Mouse (Mus musculus): ENCODE data around the gene Calhm4. TPM values are rescaled to one million over a fixed set of nuclear protein-coding genes. Genes with fewer than 3 reads are reported as not detected.

The Calhm4 gene
- polyA plus RNA-seq (2012; rRNA removed), result not detected in 2 replicates

DNA sequence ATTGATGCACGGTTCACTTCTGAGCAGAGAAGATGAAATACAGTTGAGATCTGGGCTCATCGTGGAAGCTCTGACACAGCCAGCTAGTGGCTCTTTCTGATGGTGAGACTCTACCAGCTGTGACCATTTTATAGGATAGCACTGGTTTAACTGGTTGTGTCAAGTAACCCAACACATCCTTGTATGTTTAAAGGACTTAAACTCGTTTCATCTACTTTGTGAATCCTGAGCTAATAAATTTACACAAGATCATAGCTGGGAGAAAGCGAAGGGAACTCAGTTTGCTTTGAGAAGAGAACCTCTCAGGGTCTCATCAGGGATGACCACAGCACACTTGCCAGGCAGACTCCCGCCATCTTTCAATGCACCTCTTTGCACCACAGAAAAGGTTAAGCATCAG lies at the start of gene Calhm4:
Gene Calhm4, minus strand, starts transcription at position 101 of the 400 bp plus-strand sequence.
- Histone ChIP-seq H3K4me1 (ENCODE audit: control insufficient read depth, insufficient read depth, low read length) (no peaks in the 10 kb centered on the region), H3K4me3 (ENCODE audit: control insufficient read depth, low read depth, low read length) (no peak within 1 kb of the TSS), H3K36me3 (ENCODE audit: control insufficient read depth, insufficient read depth, low read length) (no peaks in the 10 kb centered on the region), H3K27me3 (ENCODE audit: control insufficient read depth, insufficient read depth, low read length) (no peaks in the 10 kb centered on the region), H3K27ac (ENCODE audit: control insufficient read depth, insufficient read depth, low read depth, low read length) (no peak within 1 kb of the TSS)
- no peak for TF ChIP-seq POLR2A (IDR thresholded peaks at IDR 0.05; ENCODE audit: control insufficient read depth, low read depth, low read length)
- TF ChIP-seq CTCF (IDR thresholded peaks at IDR 0.05; ENCODE audit: control insufficient read depth, insufficient read depth, insufficient replicate concordance, low read depth, low read length), result no peak

DNA sequence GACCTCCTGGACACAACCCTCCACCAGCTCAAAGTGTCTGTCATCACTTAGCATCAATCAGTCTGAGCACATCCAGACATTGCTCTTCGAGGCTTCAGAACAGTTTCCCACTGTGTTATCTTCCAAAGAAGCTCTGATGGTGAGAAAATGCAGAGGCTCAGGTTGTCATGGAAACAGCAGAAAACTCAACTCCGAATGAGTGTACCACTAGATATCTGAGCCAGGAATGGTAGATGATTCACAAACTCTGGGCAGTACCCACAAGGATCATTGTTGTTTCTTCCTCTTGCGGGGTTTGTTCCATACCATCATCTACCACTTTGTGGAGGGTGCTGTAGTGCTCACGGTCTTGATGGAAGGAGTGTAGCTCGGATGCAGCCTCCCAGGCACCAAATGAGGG lies 47.8 kb upstream of the Calhm4 start:
- no peaks in the 10 kb centered on the region for H3K27me3 ChIP-seq (ENCODE audit: control insufficient read depth, insufficient read depth, low read length)
- H3K36me3 ChIP-seq (ENCODE audit: control insufficient read depth, insufficient read depth, low read length), result no peaks in the 10 kb centered on the region
- no peak overlapping the region for H3K4me3 ChIP-seq (ENCODE audit: control insufficient read depth, low read depth, low read length)
- no peak overlapping the region for H3K27ac ChIP-seq (ENCODE audit: control insufficient read depth, insufficient read depth, low read depth, low read length)
- no peak for TF ChIP-seq POLR2A (IDR thresholded peaks at IDR 0.05; ENCODE audit: control insufficient read depth, low read depth, low read length)
- H3K4me1 ChIP-seq (ENCODE audit: control insufficient read depth, insufficient read depth, low read length), result peaks cover 3% of the 10 kb centered on the region; the same call in 1 of the 2 replicates

GRCm38 (mm10) chr10:34090481-34090880 lies 46.4 kb upstream of the Calhm4 start:
- Histone ChIP-seq H3K4me1 (ENCODE audit: control insufficient read depth, insufficient read depth, low read length) (no peaks in the 10 kb centered on the region), H3K4me3 (ENCODE audit: control insufficient read depth, low read depth, low read length) (no peak overlapping the region), H3K27ac (ENCODE audit: control insufficient read depth, insufficient read depth, low read depth, low read length) (no peak overlapping the region), H3K27me3 (ENCODE audit: control insufficient read depth, insufficient read depth, low read length) (no peaks in the 10 kb centered on the region), H3K36me3 (ENCODE audit: control insufficient read depth, insufficient read depth, low read length) (no peaks in the 10 kb centered on the region)
- TF ChIP-seq CTCF (IDR thresholded peaks at IDR 0.05; ENCODE audit: control insufficient read depth, insufficient read depth, insufficient replicate concordance, low read depth, low read length) (no peak), POLR2A (IDR thresholded peaks at IDR 0.05; ENCODE audit: control insufficient read depth, low read depth, low read length) (no peak)

DNA sequence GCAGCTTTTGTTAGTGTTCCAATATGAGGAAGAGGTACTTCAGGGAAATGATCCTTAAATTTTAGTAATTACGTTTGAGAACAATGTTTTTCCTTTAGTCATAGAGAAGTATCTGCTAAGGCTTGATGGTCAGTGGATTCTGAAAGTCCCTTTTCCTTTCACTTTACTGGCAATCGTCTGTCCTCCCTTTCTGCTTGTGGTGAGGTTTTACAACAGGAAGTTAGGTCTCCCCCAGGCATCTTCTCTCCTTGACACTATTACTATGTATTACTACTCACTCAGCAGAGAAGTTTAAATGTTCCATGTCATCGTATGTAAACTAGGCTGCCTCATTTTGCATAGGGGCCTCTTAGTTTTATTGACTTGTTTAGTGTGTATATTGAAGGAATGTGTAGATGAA lies 45.4 kb upstream of the Calhm4 start:
- Histone ChIP-seq H3K27me3 (ENCODE audit: control insufficient read depth, insufficient read depth, low read length) (no peaks in the 10 kb centered on the region), H3K27ac (ENCODE audit: control insufficient read depth, insufficient read depth, low read depth, low read length) (no peak overlapping the region), H3K4me1 (ENCODE audit: control insufficient read depth, insufficient read depth, low read length) (no peaks in the 10 kb centered on the region), H3K4me3 (ENCODE audit: control insufficient read depth, low read depth, low read length) (no peak overlapping the region), H3K36me3 (ENCODE audit: control insufficient read depth, insufficient read depth, low read length) (no peaks in the 10 kb centered on the region)
- TF ChIP-seq CTCF (IDR thresholded peaks at IDR 0.05; ENCODE audit: control insufficient read depth, insufficient read depth, insufficient replicate concordance, low read depth, low read length) (no peak), POLR2A (IDR thresholded peaks at IDR 0.05; ENCODE audit: control insufficient read depth, low read depth, low read length) (no peak)

- no peaks in the 10 kb centered on the region for H3K36me3 ChIP-seq (ENCODE audit: control insufficient read depth, insufficient read depth, low read length)
- TF ChIP-seq CTCF (IDR thresholded peaks at IDR 0.05; ENCODE audit: control insufficient read depth, insufficient read depth, insufficient replicate concordance, low read depth, low read length) (no peak), POLR2A (IDR thresholded peaks at IDR 0.05; ENCODE audit: control insufficient read depth, low read depth, low read length) (no peak)
These were observed 44.4 kb upstream of the Calhm4 start for GRCm38 (mm10) chr10:34088515-34088914.

DNA sequence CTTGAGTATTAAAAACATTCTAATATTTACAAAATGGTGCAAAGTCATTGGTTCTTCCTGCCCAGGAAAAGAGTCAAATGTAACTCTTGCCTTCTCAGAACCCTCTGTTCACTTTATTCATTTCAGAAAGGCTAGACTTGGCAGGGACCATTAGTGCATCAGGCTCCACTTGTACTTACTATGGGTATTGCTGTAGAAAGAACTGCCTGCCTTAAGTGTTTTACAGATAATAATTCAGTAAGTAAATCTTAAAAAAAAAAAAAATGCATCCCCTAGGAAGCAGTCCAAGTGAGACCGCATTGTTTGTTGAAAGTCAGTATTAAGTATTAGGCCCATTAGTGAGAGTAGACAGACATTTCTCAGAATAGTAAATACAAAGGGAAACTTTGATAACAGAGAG lies 42.4 kb upstream of the Calhm4 start:
- no peaks in the 10 kb centered on the region for H3K36me3 ChIP-seq (ENCODE audit: control insufficient read depth, insufficient read depth, low read length)
- no peaks in the 10 kb centered on the region for H3K4me1 ChIP-seq (ENCODE audit: control insufficient read depth, insufficient read depth, low read length)
- no peaks in the 10 kb centered on the region for H3K27me3 ChIP-seq (ENCODE audit: control insufficient read depth, insufficient read depth, low read length)
- no peak for TF ChIP-seq CTCF (IDR thresholded peaks at IDR 0.05; ENCODE audit: control insufficient read depth, insufficient read depth, insufficient replicate concordance, low read depth, low read length)
- TF ChIP-seq POLR2A (IDR thresholded peaks at IDR 0.05; ENCODE audit: control insufficient read depth, low read depth, low read length), result no peak
- H3K27ac ChIP-seq (ENCODE audit: control insufficient read depth, insufficient read depth, low read depth, low read length), result no peak overlapping the region
- no peak overlapping the region for H3K4me3 ChIP-seq (ENCODE audit: control insufficient read depth, low read depth, low read length)

More at GRCm38 (mm10) chr10:34088515-34088914, 44.4 kb upstream of the Calhm4 start:
- no peak overlapping the region for H3K4me3 ChIP-seq (ENCODE audit: control insufficient read depth, low read depth, low read length)
- no peak overlapping the region for H3K27ac ChIP-seq (ENCODE audit: control insufficient read depth, insufficient read depth, low read depth, low read length)
- no peaks in the 10 kb centered on the region for H3K4me1 ChIP-seq (ENCODE audit: control insufficient read depth, insufficient read depth, low read length)
- H3K27me3 ChIP-seq (ENCODE audit: control insufficient read depth, insufficient read depth, low read length), result no peaks in the 10 kb centered on the region

DNA sequence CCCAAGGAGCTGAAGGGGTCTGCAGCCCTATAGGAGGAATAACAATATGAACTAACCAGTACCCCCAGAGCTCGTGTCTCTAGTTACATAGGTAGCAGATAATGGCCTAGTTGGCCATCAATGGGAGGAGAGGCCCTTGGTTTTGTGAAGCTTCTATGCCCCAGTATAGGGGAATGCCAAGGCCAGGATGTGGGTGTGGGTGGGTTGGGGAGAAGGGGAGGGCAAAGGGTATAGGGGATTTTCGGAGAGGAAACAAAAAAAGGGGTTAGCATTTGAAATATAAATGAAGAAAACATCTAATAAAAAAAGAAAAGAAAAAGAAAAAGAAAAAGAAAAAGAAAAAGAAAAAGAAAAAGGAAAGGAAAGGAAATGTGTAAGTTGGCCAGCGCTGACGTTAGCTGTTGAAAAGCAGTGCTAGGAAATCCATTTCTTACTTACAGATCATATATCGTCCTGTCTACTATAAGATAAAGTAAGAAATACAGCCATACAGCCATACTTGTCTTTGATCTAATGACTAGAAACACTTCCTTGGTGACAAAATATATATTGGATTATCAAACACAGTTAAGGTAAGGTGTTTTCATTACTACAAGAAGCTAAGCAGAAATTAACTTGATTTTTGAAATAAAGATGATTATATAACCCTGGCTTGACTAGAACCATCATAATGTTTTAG lies 30.6 kb upstream of the Calhm4 start:
- no peaks in the 10 kb centered on the region for H3K4me1 ChIP-seq (ENCODE audit: control insufficient read depth, insufficient read depth, low read length)
- no peaks in the 10 kb centered on the region for H3K36me3 ChIP-seq (ENCODE audit: control insufficient read depth, insufficient read depth, low read length)
- no peak overlapping the region for H3K27ac ChIP-seq (ENCODE audit: control insufficient read depth, insufficient read depth, low read depth, low read length)
- no peaks in the 10 kb centered on the region for H3K27me3 ChIP-seq (ENCODE audit: control insufficient read depth, insufficient read depth, low read length)
- no peak overlapping the region for H3K4me3 ChIP-seq (ENCODE audit: control insufficient read depth, low read depth, low read length)
- TF ChIP-seq POLR2A (IDR thresholded peaks at IDR 0.05; ENCODE audit: control insufficient read depth, low read depth, low read length) (no peak), CTCF (IDR thresholded peaks at IDR 0.05; ENCODE audit: control insufficient read depth, insufficient read depth, insufficient replicate concordance, low read depth, low read length) (no peak)

All from testis, adult 2 months (tissue).